Mouse (Mus musculus): ENCODE data around the gene Tmem220.

Tmem220 gene

DNA sequence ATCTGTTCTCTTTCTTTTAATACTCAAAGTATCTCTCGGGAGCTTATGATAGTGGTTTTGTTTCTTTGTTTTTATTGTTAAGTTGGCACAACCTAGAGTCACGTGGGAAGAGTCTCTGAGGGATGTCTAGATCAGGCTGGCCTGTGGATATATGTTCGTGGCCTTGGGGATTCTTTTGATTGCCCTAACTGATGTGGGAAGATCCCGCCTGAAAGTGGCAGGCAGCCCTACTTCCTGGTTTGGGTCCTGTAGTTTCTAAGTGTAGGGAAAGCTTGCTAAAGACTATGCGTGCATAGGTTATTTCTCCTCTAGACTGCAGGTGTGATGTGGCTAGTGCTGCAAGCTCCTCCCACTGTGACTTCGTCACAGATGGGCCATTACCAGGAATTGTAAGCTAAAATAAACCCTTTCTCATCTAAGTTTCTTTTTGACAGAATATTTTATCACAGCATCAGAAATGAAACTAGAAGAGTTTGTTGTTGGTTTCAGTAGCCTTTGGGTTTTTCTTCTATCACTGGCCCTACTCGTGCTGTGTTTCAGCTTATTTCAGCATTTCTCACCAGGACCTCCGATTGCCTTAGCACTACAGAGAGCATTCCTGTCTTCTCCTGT, 29.9 kb downstream of the Tmem220 start:
- DNase-seq (ENCODE audit: low read depth, low spot score), result no peak

DNA sequence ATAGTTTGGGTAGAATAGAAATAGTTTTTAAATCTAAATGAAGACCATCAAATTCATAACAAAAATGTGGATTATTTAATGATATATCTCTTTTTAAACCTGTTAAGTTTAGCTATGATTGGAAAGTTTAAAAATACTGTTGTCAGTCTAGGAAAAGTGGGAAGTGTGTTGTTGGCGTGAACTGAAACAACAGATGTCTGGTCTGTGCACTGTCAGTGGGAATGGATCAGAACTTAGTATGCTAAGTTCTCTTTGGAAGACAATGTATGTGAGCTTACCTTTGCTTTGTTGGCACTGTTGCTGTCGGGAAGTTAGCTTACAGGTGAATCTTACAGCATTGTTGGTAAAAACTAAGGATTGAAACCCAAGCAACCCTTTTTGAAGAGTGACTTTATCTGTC, 36.4 kb downstream of the Tmem220 start:
- no peak for DNase-seq (ENCODE audit: low read depth, low spot score)

DNA sequence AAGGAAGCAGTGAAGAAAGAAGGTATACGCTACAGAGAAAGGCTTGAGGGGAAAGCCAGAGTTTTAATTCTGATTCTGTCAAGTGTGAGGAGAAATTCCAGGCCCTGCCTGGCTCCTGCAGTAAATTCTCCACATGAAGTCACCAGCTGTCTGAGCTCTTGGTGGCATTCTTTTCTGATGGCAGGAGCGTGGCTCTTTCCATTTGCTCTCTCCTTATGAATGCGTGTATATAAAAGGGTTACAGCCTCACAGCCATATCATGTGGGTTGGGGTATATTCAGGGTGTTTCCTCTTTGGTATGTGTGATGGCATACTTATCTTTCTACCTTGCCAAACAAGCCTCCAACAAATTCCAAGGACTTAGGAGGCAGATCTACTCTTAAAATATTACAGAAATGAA, 37.8 kb downstream of the Tmem220 start:
- DNase-seq (ENCODE audit: low read depth, low spot score), result no peak

DNA sequence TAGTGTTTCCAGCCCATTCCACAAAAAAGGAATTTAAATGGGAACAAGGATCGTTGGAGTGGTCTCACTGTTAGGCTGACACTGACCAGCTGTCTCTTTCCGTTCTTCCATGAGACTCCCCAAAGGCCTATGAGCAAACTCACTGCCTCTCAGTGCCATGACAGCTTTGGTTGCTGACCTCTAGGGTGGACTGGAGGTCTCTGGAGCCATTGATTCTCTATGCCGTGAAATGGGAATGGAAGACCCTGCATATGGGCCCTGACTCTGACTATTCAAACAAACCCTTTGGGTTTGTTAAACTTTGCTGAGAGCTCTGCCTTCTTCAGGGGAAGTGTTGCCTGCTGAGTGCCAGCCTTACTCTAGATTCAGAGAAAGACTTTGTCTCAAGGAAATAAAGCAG, 42.8 kb downstream of the Tmem220 start:
- no peak for DNase-seq (ENCODE audit: low read depth, low spot score)

DNA sequence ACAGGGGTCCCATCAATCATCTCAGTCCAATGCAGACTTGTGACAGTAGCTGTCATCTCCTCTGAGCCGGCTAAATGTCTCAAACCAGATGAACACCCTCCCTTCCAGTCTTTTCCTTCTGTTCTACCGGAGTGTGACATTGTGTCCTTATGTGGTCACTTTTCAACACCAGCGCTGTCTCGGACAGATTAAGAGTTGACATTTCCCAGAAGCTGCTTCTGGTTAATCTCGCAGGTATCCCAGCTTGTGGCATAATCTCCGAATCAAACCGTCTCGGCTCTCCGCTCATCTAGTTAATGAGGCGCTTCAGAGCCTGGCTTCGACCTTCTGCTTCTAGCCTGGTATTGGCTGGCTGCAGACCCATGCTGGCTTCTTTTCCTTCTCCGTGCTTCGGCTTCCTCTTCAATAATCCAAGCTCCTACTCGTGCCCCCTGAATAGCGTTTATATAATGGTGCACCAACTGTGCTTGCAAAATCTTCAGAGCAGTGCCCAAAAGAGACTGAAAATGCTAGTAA, 47.7 kb downstream of the Tmem220 start:
- DNase-seq (ENCODE audit: low read depth, low spot score), result no peak

DNA sequence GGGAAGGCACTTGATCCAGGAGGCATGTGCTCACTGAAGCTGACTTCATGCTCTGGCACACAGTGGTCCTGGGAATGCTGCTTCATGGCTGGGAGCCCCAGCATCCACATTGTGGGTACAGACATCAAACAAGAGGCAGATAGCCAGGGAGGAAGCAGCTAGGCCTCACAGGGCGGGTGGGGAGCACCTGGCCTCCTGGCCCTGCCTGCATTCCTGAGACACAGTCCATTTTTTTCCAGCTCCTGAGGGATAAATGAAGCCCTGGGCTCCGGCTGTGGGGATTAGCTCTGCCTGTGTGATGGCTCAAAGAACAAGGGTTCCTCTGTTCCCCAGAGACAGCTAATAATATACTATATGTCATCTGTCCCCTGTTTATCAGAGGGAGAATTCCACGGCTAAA, 50.1 kb downstream of the Tmem220 start:
- no peak for DNase-seq (ENCODE audit: low read depth, low spot score)

DNA sequence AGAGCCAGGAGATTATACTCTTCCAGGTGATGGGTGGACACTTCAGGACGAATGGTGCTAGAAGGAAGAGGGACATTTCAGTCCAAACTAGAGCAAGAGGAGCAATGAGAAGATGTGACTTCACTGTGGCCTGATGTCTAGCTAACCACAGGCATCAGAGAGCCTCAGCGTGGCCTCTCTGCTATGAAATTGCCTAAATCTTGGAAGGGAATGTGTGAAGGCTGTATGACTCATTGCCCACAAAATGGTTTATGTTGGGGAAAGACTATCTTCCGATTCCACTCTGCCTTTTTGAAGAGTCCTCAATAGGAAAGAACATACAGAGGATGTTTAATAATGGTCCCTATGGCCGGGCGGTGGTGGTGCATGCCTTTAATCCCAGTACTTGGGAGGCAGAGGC, 51.8 kb downstream of the Tmem220 start:
- DNase-seq (ENCODE audit: low read depth, low spot score), result no peak

DNA sequence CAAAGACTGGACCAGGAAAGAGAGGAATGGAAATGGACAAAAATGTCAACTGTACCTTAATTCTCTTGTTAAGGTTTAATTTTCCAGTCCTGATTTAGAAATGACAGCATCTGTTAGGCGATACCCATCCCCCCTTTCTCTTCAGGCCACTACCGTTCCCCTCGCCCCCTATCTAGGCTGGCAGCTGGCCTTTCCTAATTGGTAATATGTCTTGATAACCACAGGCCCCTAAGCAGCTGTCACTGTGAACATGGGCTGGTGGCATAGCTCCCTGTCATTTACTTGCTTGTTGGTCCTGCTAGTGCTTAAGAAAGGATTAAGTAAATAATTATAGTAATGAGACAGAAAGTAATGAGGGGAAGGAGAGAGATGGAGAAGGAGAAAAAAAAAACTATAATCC, 52.5 kb downstream of the Tmem220 start:
- no peak for DNase-seq (ENCODE audit: low read depth, low spot score)

DNA sequence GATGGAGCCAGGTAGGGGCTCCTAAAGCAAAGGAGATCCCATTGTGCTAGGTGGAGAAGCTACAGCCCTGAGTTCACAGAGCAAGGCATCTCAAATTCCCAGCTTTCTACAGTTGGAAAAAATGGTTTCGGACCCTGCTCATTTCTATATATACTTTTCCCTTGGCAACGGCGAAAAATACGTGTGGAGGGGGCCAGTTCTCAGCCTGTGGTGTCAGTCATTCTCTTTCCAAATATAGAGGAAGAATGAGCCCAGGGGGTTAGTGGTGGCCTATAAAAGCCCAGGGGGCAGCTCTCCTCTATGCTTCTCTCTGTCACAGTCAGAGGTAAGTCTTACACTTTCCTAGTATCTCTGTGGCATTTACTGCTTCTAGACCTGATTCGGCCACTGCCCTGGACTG, 53.0 kb downstream of the Tmem220 start, which contains the start of gene Myh3:
TSS of gene Myh3 (plus strand) at position 301 of the 400 bp plus-strand sequence.
- DNase-seq (ENCODE audit: low read depth, low spot score), result no peak

DNA sequence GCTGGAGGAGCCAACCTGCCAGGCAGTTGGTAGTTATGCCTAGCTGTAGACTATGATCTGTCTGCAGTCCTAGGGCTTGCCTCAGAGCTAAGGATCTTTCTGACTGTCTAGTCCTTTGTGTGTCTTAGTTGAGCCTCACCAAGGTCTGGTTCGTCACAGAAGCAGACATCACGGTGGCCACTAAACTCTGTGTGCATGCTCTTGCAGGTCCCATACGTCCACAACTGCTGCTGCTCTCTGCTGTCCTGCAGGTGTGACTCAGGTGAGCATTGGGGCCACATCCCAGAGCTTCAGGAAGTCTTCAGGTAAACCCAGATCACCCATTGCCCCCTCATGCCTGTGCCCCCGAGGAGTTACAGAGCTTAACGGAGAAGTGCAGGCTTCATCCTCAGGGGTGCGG, 53.9 kb downstream of the Tmem220 start:
- no peak for DNase-seq (ENCODE audit: low read depth, low spot score)

DNA sequence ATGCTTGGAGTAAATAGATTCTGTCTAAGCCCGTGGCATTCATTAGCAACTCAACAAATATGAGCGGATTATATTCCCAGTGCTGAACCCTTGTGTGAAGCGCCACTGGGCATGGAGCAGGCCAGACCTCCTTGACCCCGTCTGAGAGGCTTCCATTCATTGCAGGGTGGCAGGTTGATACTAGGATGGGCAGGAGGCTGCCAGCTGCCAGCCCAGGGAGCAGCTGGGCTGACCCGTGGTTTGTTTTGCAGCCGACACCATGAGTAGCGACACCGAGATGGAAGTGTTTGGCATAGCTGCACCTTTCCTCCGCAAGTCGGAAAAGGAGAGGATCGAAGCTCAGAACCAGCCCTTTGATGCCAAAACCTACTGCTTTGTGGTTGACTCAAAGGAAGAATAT, 54.8 kb downstream of the Tmem220 start:
- DNase-seq (ENCODE audit: low read depth, low spot score), result no peak

DNA sequence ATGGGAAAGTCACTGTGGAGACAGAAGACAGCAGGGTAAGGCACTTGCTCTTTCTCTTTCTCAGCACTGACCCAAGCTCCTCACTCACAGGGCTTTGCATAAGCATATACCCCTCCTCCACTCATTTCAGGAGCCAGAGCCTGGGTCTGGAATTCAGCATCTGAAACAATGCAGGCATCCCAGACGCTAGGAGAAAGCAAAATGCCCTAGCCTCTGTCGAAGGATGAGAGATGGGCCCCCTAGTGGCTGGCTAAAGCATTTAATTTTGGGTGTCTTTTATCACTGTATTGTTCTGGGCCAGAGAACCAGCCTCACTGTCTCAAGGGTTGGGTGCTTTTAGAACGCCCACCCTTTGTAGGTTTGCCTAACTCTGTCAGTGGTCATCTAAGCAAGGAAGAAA, 55.2 kb downstream of the Tmem220 start:
- no peak for DNase-seq (ENCODE audit: low read depth, low spot score)

DNA sequence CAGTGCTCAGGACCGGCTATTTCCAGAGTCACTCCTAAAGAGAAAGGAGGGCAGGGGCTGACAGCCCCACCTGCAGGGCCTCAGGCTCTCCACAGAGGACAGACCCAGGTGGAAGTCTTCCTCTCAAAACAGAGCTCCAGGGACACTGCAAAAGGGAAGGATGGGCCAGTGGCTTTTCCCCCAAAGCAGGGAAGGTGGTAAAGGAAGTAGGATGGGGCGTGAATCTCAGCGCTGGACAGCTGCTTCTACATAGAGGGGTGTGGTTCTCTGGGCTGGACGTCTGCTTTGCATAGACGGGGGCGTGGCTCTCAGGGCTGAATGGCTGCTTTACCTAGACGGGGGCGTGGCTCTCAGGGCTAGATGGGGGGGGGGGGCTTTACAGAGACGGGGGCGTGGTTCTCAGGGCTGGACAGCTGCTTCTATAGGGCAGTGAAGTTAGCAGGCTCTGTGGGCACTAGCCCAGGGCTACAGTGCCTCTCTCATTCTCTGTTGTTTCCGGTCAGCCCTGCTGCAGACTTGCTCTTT, 56.2 kb downstream of the Tmem220 start:
- no peak for DNase-seq (ENCODE audit: low read depth, low spot score)

DNA sequence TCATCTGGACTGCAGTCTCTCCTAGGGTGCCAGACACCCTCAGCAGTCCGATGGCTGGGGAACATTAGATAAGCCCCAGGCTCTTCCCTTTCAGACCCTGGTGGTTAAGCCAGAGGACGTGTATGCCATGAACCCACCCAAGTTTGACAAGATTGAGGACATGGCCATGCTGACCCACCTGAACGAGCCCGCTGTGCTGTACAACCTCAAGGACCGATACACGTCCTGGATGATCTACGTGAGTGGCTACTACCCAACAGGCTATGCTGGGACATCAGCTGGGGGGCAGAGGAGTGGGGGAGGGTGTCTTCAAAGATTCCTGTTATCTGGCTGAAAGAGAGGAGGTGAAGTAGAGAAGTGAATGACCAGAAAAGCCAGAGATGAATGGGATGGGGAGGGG, 57.2 kb downstream of the Tmem220 start:
- DNase-seq (ENCODE audit: low read depth, low spot score), result no peak

DNA sequence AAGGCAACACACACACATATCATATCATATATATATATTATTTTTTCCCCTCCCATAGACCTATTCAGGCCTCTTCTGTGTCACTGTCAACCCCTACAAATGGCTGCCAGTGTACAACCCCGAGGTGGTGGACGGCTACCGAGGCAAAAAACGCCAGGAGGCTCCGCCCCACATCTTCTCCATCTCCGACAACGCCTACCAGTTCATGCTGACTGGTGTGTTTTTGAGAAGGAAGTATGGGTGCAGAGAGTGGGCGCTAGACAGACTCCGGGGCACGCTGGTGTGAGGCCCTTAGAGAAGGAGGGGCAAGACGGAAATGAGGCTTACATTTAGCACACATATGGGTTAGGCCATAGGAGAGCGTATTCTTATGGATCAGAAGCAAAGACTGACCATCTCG, 57.8 kb downstream of the Tmem220 start:
- DNase-seq (ENCODE audit: low read depth, low spot score), result no peak

DNA sequence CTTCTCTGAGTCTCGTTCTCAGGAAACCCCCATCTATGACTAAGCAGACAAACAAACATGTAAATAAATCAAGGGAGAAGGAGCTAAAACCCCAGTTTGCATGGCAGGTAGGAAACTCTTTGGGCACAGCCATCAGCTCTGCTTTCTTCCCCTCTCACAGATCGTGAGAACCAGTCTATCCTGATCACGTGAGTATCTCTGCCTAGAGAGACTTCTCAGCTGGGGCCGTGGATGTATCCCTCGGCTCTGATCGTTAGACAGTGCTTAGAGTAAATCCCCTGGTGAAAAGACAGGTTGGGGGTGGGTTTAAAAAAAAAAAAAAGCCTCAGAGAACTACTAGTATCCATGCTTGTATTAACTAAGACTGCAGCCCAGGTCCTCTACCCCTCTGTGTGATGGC, 58.3 kb downstream of the Tmem220 start:
- DNase-seq (ENCODE audit: low read depth, low spot score), result no peak

DNA sequence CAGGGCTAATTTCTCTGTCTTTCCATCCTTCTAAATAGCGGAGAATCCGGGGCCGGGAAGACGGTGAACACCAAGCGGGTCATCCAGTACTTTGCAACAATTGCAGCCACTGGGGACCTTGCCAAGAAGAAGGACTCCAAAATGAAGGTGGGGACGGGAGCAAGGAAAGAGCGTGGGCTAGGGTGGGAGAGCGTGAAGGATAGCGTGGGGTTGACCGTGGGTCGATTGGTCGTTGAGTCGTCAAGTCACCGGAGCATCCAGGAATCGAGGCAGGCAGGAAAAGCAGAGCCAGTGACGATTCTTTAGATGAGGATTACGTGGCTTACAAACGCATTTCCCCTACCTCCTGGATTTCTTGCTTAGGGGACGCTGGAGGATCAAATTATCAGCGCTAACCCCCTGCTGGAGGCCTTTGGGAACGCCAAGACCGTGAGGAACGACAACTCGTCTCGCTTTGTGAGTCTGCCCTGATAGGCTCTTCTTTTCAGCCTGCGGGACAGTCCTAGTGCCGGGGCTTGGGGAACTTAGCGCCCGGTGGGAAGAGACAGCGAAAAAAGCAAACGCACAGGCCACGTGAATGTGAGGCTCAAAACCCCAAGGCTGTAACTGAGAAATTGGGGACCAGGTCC, 58.9 kb downstream of the Tmem220 start:
- no peak for DNase-seq (ENCODE audit: low read depth, low spot score)
